Mouse (Mus musculus) CH12.LX (cell line): ENCODE results near the gene Ubfd1. TPM values are rescaled to one million over a fixed set of nuclear protein-coding genes. Genes with fewer than 3 reads are reported as not detected.
A peak's percentile ranks its signal among the peaks of the same experiment; 100 is the strongest.

Experiments
- DNase-seq: peaks from one replicate; pipeline ENCODE4 v3.0.0-alpha.2; 2013; ENCODE audit errors: extremely low read depth
- H3K27ac ChIP-seq: 2 replicates; pipeline ENCODE4 v1.5.1; 2012; ENCODE audit warnings: low read depth, mild to moderate bottlenecking, control low read depth, moderate library complexity; ENCODE audit not compliant: insufficient read depth
- H3K27me3 ChIP-seq: replicated peaks from 2 replicates; pipeline ENCODE3; 2012; ENCODE audit warnings: inconsistent platforms
- H3K36me3 ChIP-seq, 2 experiments: replicated peaks in 1 of 2; 2 replicates each; pipeline versions ENCODE3 to v1.6.1; 2012; ENCODE audit warnings: inconsistent platforms in 1 of 2, low read length in 1 of 2, mild to moderate bottlenecking in 1 of 2, mixed read lengths in 1 of 2, moderate library complexity in 1 of 2; ENCODE audit not compliant: control insufficient read depth in 1 of 2, insufficient read depth in 1 of 2
- H3K4me1 ChIP-seq, 2 experiments: 2 replicates each; pipeline ENCODE4 v1.6.1; 2012; ENCODE audit warnings: inconsistent platforms in 1 of 2, moderate library complexity in 1 of 2; ENCODE audit not compliant: insufficient read depth in 2 of 2, control insufficient read depth in 1 of 2
- H3K4me2 ChIP-seq: 2 replicates; pipeline ENCODE4 v1.6.1; 2012; ENCODE audit warnings: low read depth, mild to moderate bottlenecking, control low read depth; ENCODE audit not compliant: poor library complexity, insufficient read depth, severe bottlenecking
- H3K4me3 ChIP-seq, 3 experiments: fragments of 150-350 bp in 1 of 3; sonication (generic) in 1 of 3; replicated peaks in 1 of 3; 2 replicates each; pipeline versions ENCODE3 to v1.5.1; 2011 to 2012; ENCODE audit warnings: low read depth in 2 of 3, low read length in 2 of 3, mild to moderate bottlenecking in 2 of 3, moderate library complexity in 2 of 3, control low read depth in 1 of 3, improper control_type of control experiment in 1 of 3, inconsistent platforms in 1 of 3, mixed read lengths in 1 of 3; ENCODE audit not compliant: poor library complexity in 1 of 3
- H3K79me2 ChIP-seq: replicated peaks from 2 replicates; pipeline ENCODE4 v1.6.1; 2012; ENCODE audit warnings: mild to moderate bottlenecking, moderate library complexity; ENCODE audit not compliant: control insufficient read depth, poor library complexity, insufficient read depth, severe bottlenecking; ENCODE audit errors: extremely low read depth
- H3K9ac ChIP-seq: 2 replicates; pipeline ENCODE4 v1.6.1; 2012; ENCODE audit warnings: low read depth, mild to moderate bottlenecking, control low read depth, moderate library complexity; ENCODE audit not compliant: insufficient read depth
- H3K9me3 ChIP-seq: replicated peaks from 2 replicates; pipeline ENCODE3; 2012; ENCODE audit warnings: low read length, inconsistent platforms, mixed read lengths
- BHLHE40 ChIP-seq: IDR thresholded peaks from 2 replicates; pipeline ENCODE4 v1.6.1; 2011; ENCODE audit warnings: mild to moderate bottlenecking, low read depth, low read length, improper control_type of control experiment
- CHD1 ChIP-seq: IDR thresholded peaks from 2 replicates; pipeline ENCODE4 v1.6.1; 2012; ENCODE audit warnings: low read depth, low read length, improper control_type of control experiment, inconsistent platforms
- CHD2 ChIP-seq: IDR thresholded peaks from 2 replicates; pipeline ENCODE4 v1.6.1; 2011; ENCODE audit warnings: low read length, improper control_type of control experiment
- E2F4 ChIP-seq: IDR thresholded peaks from 2 replicates; pipeline ENCODE4 v1.6.1; 2011; ENCODE audit warnings: low read depth, low read length, improper control_type of control experiment; ENCODE audit not compliant: insufficient replicate concordance
- ELF1 ChIP-seq: IDR thresholded peaks from 2 replicates; pipeline ENCODE4 v1.6.1; 2014; ENCODE audit warnings: low read depth, mild to moderate bottlenecking, inconsistent platforms, low read length, improper control_type of control experiment
- EP300 ChIP-seq: IDR thresholded peaks from 2 replicates; pipeline ENCODE4 v1.6.1; 2011; ENCODE audit warnings: low read length, improper control_type of control experiment
- ETS1 ChIP-seq: conservative IDR thresholded peaks from 2 replicates; pipeline ENCODE4 v1.6.1; 2012; ENCODE audit warnings: low read depth, mild to moderate bottlenecking, inconsistent platforms, low read length, improper control_type of control experiment, moderate library complexity
- GABPA ChIP-seq: IDR thresholded peaks from 2 replicates; pipeline ENCODE4 v1.6.1; 2012; ENCODE audit warnings: low read depth, low read length, improper control_type of control experiment, inconsistent platforms; ENCODE audit not compliant: insufficient replicate concordance
- HCFC1 ChIP-seq: IDR thresholded peaks from 2 replicates; pipeline ENCODE4 v1.6.1; 2012; ENCODE audit warnings: low read depth, mild to moderate bottlenecking, inconsistent platforms, low read length, improper control_type of control experiment
- IRF4 ChIP-seq: IDR thresholded peaks from 2 replicates; pipeline ENCODE4 v1.6.1; 2014; ENCODE audit warnings: low read depth, mild to moderate bottlenecking, inconsistent platforms, low read length, improper control_type of control experiment
- JUN ChIP-seq: IDR thresholded peaks from 2 replicates; pipeline ENCODE4 v1.6.1; 2011; ENCODE audit warnings: low read depth, mild to moderate bottlenecking, low read length, improper control_type of control experiment, moderate library complexity; ENCODE audit not compliant: insufficient read depth
- JUND ChIP-seq: conservative IDR thresholded peaks from 2 replicates; pipeline ENCODE4 v1.6.1; 2011; ENCODE audit warnings: low read depth, low read length, improper control_type of control experiment
- MAX ChIP-seq: IDR thresholded peaks from 2 replicates; pipeline ENCODE4 v1.6.1; 2011; ENCODE audit warnings: low read length, improper control_type of control experiment
- MAZ ChIP-seq: IDR thresholded peaks from 2 replicates; pipeline ENCODE4 v1.6.1; 2012; ENCODE audit warnings: low read depth, mild to moderate bottlenecking, inconsistent platforms, low read length, improper control_type of control experiment, moderate library complexity
- MEF2A ChIP-seq: IDR thresholded peaks from 2 replicates; pipeline ENCODE4 v1.6.1; 2014; ENCODE audit warnings: low read depth, mild to moderate bottlenecking, inconsistent platforms, low read length, improper control_type of control experiment, borderline replicate concordance
- MXI1 ChIP-seq: IDR thresholded peaks from 2 replicates; pipeline ENCODE4 v1.6.1; 2011; ENCODE audit warnings: mild to moderate bottlenecking, low read depth, low read length, improper control_type of control experiment
- MYC ChIP-seq: IDR thresholded peaks from 2 replicates; pipeline ENCODE4 v1.6.1; 2011; ENCODE audit warnings: low read depth, mild to moderate bottlenecking, improper control_type of control experiment, low read length
- NELFE ChIP-seq: IDR thresholded peaks from 2 replicates; pipeline ENCODE4 v1.6.1; 2011; ENCODE audit warnings: low read depth, low read length, improper control_type of control experiment
- NRF1 ChIP-seq: IDR thresholded peaks from 2 replicates; pipeline ENCODE4 v1.6.1; 2014; ENCODE audit warnings: low read depth, mild to moderate bottlenecking, inconsistent platforms, low read length, improper control_type of control experiment, moderate library complexity
- PAX5 ChIP-seq: IDR thresholded peaks from 2 replicates; pipeline ENCODE4 v1.6.1; 2012; ENCODE audit warnings: low read length, inconsistent platforms, mixed read lengths
- POLR2A ChIP-seq: IDR thresholded peaks from 2 replicates; pipeline ENCODE4 v1.6.1; 2011; ENCODE audit warnings: low read depth, mild to moderate bottlenecking, improper control_type of control experiment, low read length
- POLR2AphosphoS2 ChIP-seq: IDR thresholded peaks from 2 replicates; pipeline ENCODE4 v1.6.1; 2011; ENCODE audit warnings: low read depth, low read length, improper control_type of control experiment
- RAD21 ChIP-seq: IDR thresholded peaks from 2 replicates; pipeline ENCODE4 v1.6.1; 2011; ENCODE audit warnings: low read depth, mild to moderate bottlenecking, low read length, improper control_type of control experiment, moderate library complexity
- RCOR1 ChIP-seq: conservative IDR thresholded peaks from 2 replicates; pipeline ENCODE4 v1.6.1; 2012; ENCODE audit warnings: low read depth, mild to moderate bottlenecking, inconsistent platforms, low read length, improper control_type of control experiment
- SIN3A ChIP-seq: IDR thresholded peaks from 2 replicates; pipeline ENCODE4 v1.6.1; 2012; ENCODE audit warnings: low read length, improper control_type of control experiment, inconsistent platforms
- SMC3 ChIP-seq: IDR thresholded peaks from 2 replicates; pipeline ENCODE4 v1.6.1; 2011; ENCODE audit warnings: low read depth, low read length, improper control_type of control experiment
- TBP ChIP-seq: conservative IDR thresholded peaks from 2 replicates; pipeline ENCODE4 v1.6.1; 2011; ENCODE audit warnings: low read depth, low read length, improper control_type of control experiment
- TCF12 ChIP-seq: IDR thresholded peaks from 2 replicates; pipeline ENCODE4 v1.6.1; 2014; ENCODE audit warnings: low read depth, mild to moderate bottlenecking, inconsistent platforms, low read length, improper control_type of control experiment
- UBTF ChIP-seq: IDR thresholded peaks from 2 replicates; pipeline ENCODE4 v1.6.1; 2012; ENCODE audit warnings: low read depth, mild to moderate bottlenecking, inconsistent platforms, low read length, improper control_type of control experiment, moderate library complexity
- USF1 ChIP-seq: IDR thresholded peaks from 2 replicates; pipeline ENCODE4 v1.6.1; 2014; ENCODE audit warnings: low read depth, mild to moderate bottlenecking, inconsistent platforms, low read length, improper control_type of control experiment
- USF2 ChIP-seq: conservative IDR thresholded peaks from 2 replicates; pipeline ENCODE4 v1.6.1; 2011; ENCODE audit warnings: low read depth, low read length, improper control_type of control experiment
- ZC3H11A ChIP-seq: IDR thresholded peaks from 2 replicates; pipeline ENCODE4 v1.6.1; 2012; ENCODE audit warnings: low read depth, mild to moderate bottlenecking, inconsistent platforms, low read length, improper control_type of control experiment
- ZMIZ1 ChIP-seq: IDR thresholded peaks from 2 replicates; pipeline ENCODE4 v1.6.1; 2012; ENCODE audit warnings: low read depth, mild to moderate bottlenecking, inconsistent platforms, low read length, improper control_type of control experiment
- ZNF384 ChIP-seq: IDR thresholded peaks from 2 replicates; pipeline ENCODE4 v1.6.1; 2012; ENCODE audit warnings: low read depth, low read length, improper control_type of control experiment, inconsistent platforms
- dilution Hi-C: fragments of 300-500 bp; cut with MboI; formaldehyde crosslinking; loops from 2 replicates; pipeline ENCODE4 v1.14.3; 2020; ENCODE audit warnings: low sequenced_read_pairs; ENCODE audit not compliant: extremely low pct_unique_long_range_greater_than_20kb, extremely low pct_ligation_motif_present
- in situ Hi-C: fragments of 300-500 bp; cut with MboI; formaldehyde crosslinking; loops from 3 replicates; pipeline ENCODE4 v1.14.3; 2019; ENCODE audit warnings: low sequenced_read_pairs, low pct_ligation_motif_present, low pct_unique_long_range_greater_than_20kb, mixed read lengths
- polyA plus RNA-seq: library from polyadenylated mRNA; unstranded; fragments of >175 nt; gene quantifications from 2 replicates; pipeline ENCODE4 v1.2.1, GENCODE M21; 2012; ENCODE audit warnings: low read depth; ENCODE audit not compliant: insufficient read length
- total RNA-seq, 2 experiments: library from RNA; depleted of rRNA; stranded (reverse); fragments of 300-350 nt in 1 of 2; fragments of >200 nt in 1 of 2; gene quantifications; 2 replicates each; pipeline ENCODE4 v1.2.3; 2012 to 2014

Gene Ubfd1
- total RNA-seq (2012; rRNA removed) (26.9 and 38.9 TPM in 2 replicates), total RNA-seq (2014; rRNA removed) (48.7 and 51.8 TPM in 2 replicates), polyA plus RNA-seq (36.5 and 49.5 TPM in 2 replicates)

- peak; percentile 47; the same call in 1 of the 2 replicates for TF ChIP-seq ETS1
- TF ChIP-seq TCF12: peak; percentile 59
- TF ChIP-seq MYC: peak; percentile 99
- peak; percentile 79 for TF ChIP-seq NELFE
- TF ChIP-seq ZNF384: peak; percentile 62
- no peak for TF ChIP-seq E2F4
- peak; percentile 22; the same call in 1 of the 2 replicates for TF ChIP-seq CHD2
- peak; percentile 52; the same call in 1 of the 2 replicates for TF ChIP-seq IRF4
- no peak for TF ChIP-seq JUN
- no peak for TF ChIP-seq SMC3
- TF ChIP-seq JUND: no peak
- no peak for TF ChIP-seq CHD1
- TF ChIP-seq UBTF: 0 out of 2 replicates have a peak, but pooled peaks have one; percentile 17
- peak; percentile 43 for TF ChIP-seq ELF1
- TF ChIP-seq EP300: no peak
- TF ChIP-seq MXI1: peak; percentile 100
- TF ChIP-seq MAX: peak; percentile 99
- peak; percentile 97 for TF ChIP-seq SIN3A
- TF ChIP-seq TBP: peak; percentile 6; the same call in 1 of the 2 replicates
- TF ChIP-seq USF2: no peak
- TF ChIP-seq RAD21: no peak
- TF ChIP-seq RCOR1: no peak
- no peak for TF ChIP-seq ZC3H11A
- TF ChIP-seq PAX5: no peak
- no peak for TF ChIP-seq GABPA
- TF ChIP-seq USF1: peak; percentile 75
- TF ChIP-seq BHLHE40: peak; percentile 72
- TF ChIP-seq ZMIZ1: peak; percentile 79; the same call in 1 of the 2 replicates
- 0 out of 2 replicates have a peak, but pooled peaks have one; percentile 18 for TF ChIP-seq MEF2A
- TF ChIP-seq HCFC1: peak; percentile 73
- TF ChIP-seq POLR2A: peak; percentile 80
- TF ChIP-seq MAZ: peak; percentile 79; the same call in 1 of the 2 replicates
- peak; percentile 34; the same call in 1 of the 2 replicates for TF ChIP-seq POLR2AphosphoS2
- peak; percentile 63 for TF ChIP-seq NRF1
- peak within 1 kb of the TSS; percentile 99 for H3K4me2 ChIP-seq
- peaks cover 27 to 48% of the 10 kb centered on the region in 2 experiments for H3K36me3 ChIP-seq
- no peaks in the 10 kb centered on the region for H3K9me3 ChIP-seq
- peak within 1 kb of the TSS; percentile 79 for H3K9ac ChIP-seq
- peaks cover 10 to 51% of the 10 kb centered on the region in 2 experiments for H3K4me1 ChIP-seq
- peak within 1 kb of the TSS; percentile 92 to 100 (median 98) for H3K4me3 ChIP-seq
- H3K27ac ChIP-seq: peak within 1 kb of the TSS; percentile 72
- dilution Hi-C loops (no loop called here), in situ Hi-C loops (no loop called here)
- no peaks in the 10 kb centered on the region for H3K27me3 ChIP-seq
- peak; percentile 95 for DNase-seq
- peaks cover 32% of the 10 kb centered on the region for H3K79me2 ChIP-seq
Measured at GRCm38 (mm10) chr7:122066945-122067516, at the start of gene Ubfd1, which contains the start of gene Ears2. Gene Ubfd1, plus strand, starts transcription at chr7:122067175. Gene Ears2, minus strand, starts transcription at chr7:122067263.
